Mouse (Mus musculus): Measurements from ENCODE around the gene Lta. TPM values are rescaled to one million over a fixed set of nuclear protein-coding genes. Genes with fewer than 3 reads are reported as not detected.

The Lta gene
- total and polyA plus RNA-seq, 3 experiments: 0.12 to 0.23 TPM; not detected in 1

- no peaks in the 10 kb centered on the region for H3K27me3 ChIP-seq (ENCODE audit: control insufficient read depth, insufficient read depth, low read length)
- TF ChIP-seq EP300 (IDR thresholded peaks at IDR 0.05; ENCODE audit: insufficient read depth, low read depth, low read length) (0 out of 2 replicates have a peak, but pooled peaks have one; percentile 9), POLR2A (IDR thresholded peaks at IDR 0.05; ENCODE audit: insufficient read depth, low read depth, low read length) (no peak)
- peaks cover 5% of the 10 kb centered on the region; the same call in 1 of the 2 replicates for H3K36me3 ChIP-seq (ENCODE audit: control insufficient read depth, insufficient read depth, low read length)
- 66% methylated on average over 15 of the region's 15 CpGs for WGBS
- no peak for DNase-seq
- H3K79me2 ChIP-seq (replicated peaks; ENCODE audit: control insufficient read depth, insufficient read depth, low read length): no peaks in the 10 kb centered on the region
- H3K4me3 ChIP-seq: no peak overlapping the region
- intact Hi-C loops (cut with DNase I): no loop called here
- H3K27ac ChIP-seq: no peak overlapping the region
- H3K9ac ChIP-seq (ENCODE audit: low read depth, low read length): no peak overlapping the region
- H3K4me1 ChIP-seq (ENCODE audit: control insufficient read depth, insufficient read depth, low read length): peaks cover 2% of the 10 kb centered on the region; the same call in 1 of the 2 replicates
These were observed 46.1 kb upstream of the Lta start for GRCm38 (mm10) chr17:35251162-35251719.

DNA sequence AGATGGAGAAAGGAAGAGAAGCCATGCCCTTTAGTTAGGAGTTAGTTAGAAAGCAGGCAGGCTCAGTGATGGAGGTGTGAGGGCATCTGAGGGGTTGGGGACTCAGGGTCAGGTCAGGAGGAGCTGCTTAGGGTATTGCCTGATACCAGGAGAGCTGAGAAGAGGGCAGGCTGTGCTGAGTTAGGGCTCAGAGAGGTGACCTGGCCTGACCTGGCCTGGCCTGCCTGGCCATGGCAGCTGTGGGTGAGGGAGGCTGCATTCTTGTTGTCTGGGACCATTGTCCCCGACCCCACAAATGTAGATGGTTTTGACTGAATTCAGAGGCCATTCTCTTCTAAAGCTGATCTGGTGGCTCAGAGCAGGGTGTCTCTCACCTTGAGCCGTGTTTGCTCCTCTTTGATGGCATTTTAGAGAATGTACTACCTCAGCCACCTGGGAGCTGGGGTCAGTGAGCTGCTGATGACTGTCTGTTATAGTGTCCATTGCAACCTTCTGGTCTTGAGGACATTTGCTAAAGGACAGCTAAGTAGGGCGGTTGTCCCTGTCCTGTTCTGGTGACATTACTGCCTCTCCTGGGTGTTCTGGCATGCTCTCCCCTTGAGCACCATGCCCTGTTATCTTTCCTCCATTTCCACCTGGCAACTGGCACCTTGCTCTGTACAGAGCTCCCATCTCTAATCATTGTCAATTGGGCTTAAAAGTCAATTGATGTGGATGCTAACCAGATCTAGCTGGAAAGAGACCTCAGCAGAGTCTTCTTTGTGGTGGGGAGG, 45.4 kb upstream of the Lta start:
- H3K9ac ChIP-seq (ENCODE audit: low read depth, low read length): no peak overlapping the region
- no peaks in the 10 kb centered on the region for H3K79me2 ChIP-seq (replicated peaks; ENCODE audit: control insufficient read depth, insufficient read depth, low read length)
- no peak overlapping the region for H3K4me3 ChIP-seq
- no peaks in the 10 kb centered on the region for H3K27me3 ChIP-seq (ENCODE audit: control insufficient read depth, insufficient read depth, low read length)
- no peak for DNase-seq
- peaks cover 6% of the 10 kb centered on the region; the same call in 1 of the 2 replicates for H3K36me3 ChIP-seq (ENCODE audit: control insufficient read depth, insufficient read depth, low read length)
- no peak overlapping the region for H3K27ac ChIP-seq
- H3K4me1 ChIP-seq (ENCODE audit: control insufficient read depth, insufficient read depth, low read length): peaks cover 5% of the 10 kb centered on the region; the same call in 1 of the 2 replicates
- intact Hi-C loops (cut with DNase I): no loop called here
- TF ChIP-seq POLR2A (IDR thresholded peaks at IDR 0.05; ENCODE audit: insufficient read depth, low read depth, low read length): no peak
- TF ChIP-seq CTCF (IDR thresholded peaks at IDR 0.05): no peak
- TF ChIP-seq EP300 (IDR thresholded peaks at IDR 0.05; ENCODE audit: insufficient read depth, low read depth, low read length): no peak
- WGBS: 91% methylated on average over 3 of the region's 3 CpGs

- WGBS: 81% methylated on average over 19 of the region's 19 CpGs
- intact Hi-C loops (cut with DNase I): loop anchor here (10.0 kb wide), 1 partner anchor 415 kb away; the partner anchor contains the start of genes Dxo and Stk19
- no peak overlapping the region for H3K4me3 ChIP-seq
- no peak for TF ChIP-seq EP300 (IDR thresholded peaks at IDR 0.05; ENCODE audit: insufficient read depth, low read depth, low read length)
- no peak for TF ChIP-seq POLR2A (IDR thresholded peaks at IDR 0.05; ENCODE audit: insufficient read depth, low read depth, low read length)
- no peak for TF ChIP-seq CTCF (IDR thresholded peaks at IDR 0.05)
- peaks cover 5% of the 10 kb centered on the region; the same call in 1 of the 2 replicates for H3K4me1 ChIP-seq (ENCODE audit: control insufficient read depth, insufficient read depth, low read length)
- peaks cover 13% of the 10 kb centered on the region for H3K36me3 ChIP-seq (ENCODE audit: control insufficient read depth, insufficient read depth, low read length)
- no peak overlapping the region for H3K9ac ChIP-seq (ENCODE audit: low read depth, low read length)
- no peak for DNase-seq
- H3K27ac ChIP-seq: no peak overlapping the region
- no peaks in the 10 kb centered on the region for H3K79me2 ChIP-seq (replicated peaks; ENCODE audit: control insufficient read depth, insufficient read depth, low read length)
- H3K27me3 ChIP-seq (ENCODE audit: control insufficient read depth, insufficient read depth, low read length): no peaks in the 10 kb centered on the region
These were observed 44.5 kb upstream of the Lta start for GRCm38 (mm10) chr17:35249451-35250197.

- peaks cover 4% of the 10 kb centered on the region for H3K79me2 ChIP-seq (replicated peaks; ENCODE audit: control insufficient read depth, insufficient read depth, low read length)
- intact Hi-C loops (cut with DNase I): loop anchor here (10.0 kb wide), 1 partner anchor 414 kb away; the partner anchor contains the start of genes Dxo and Stk19
- no peak for TF ChIP-seq CTCF (IDR thresholded peaks at IDR 0.05)
- no peak for TF ChIP-seq POLR2A (IDR thresholded peaks at IDR 0.05; ENCODE audit: insufficient read depth, low read depth, low read length)
- no peak for TF ChIP-seq EP300 (IDR thresholded peaks at IDR 0.05; ENCODE audit: insufficient read depth, low read depth, low read length)
- no peaks in the 10 kb centered on the region for H3K27me3 ChIP-seq (ENCODE audit: control insufficient read depth, insufficient read depth, low read length)
- DNase-seq: no peak
- H3K4me3 ChIP-seq: no peak overlapping the region
- H3K36me3 ChIP-seq (ENCODE audit: control insufficient read depth, insufficient read depth, low read length): peaks cover 19% of the 10 kb centered on the region
- H3K27ac ChIP-seq: no peak overlapping the region
- H3K9ac ChIP-seq (ENCODE audit: low read depth, low read length): no peak overlapping the region
- H3K4me1 ChIP-seq (ENCODE audit: control insufficient read depth, insufficient read depth, low read length): peaks cover 10% of the 10 kb centered on the region
- 86% methylated on average over 14 of the region's 14 CpGs for WGBS
These were observed 43.8 kb upstream of the Lta start for GRCm38 (mm10) chr17:35248986-35249385.

GRCm38 (mm10) chr17:35247144-35247543, 42.0 kb upstream of the Lta start:
- Histone ChIP-seq H3K4me3 (no peak overlapping the region), H3K27ac (no peak overlapping the region), H3K4me1 (ENCODE audit: control insufficient read depth, insufficient read depth, low read length) (peaks cover 14% of the 10 kb centered on the region), H3K36me3 (ENCODE audit: control insufficient read depth, insufficient read depth, low read length) (peaks cover 26% of the 10 kb centered on the region), H3K27me3 (ENCODE audit: control insufficient read depth, insufficient read depth, low read length) (no peaks in the 10 kb centered on the region), H3K79me2 (replicated peaks; ENCODE audit: control insufficient read depth, insufficient read depth, low read length) (peaks cover 4% of the 10 kb centered on the region), H3K9ac (ENCODE audit: low read depth, low read length) (no peak overlapping the region)
- no peak for TF ChIP-seq CTCF (IDR thresholded peaks at IDR 0.05)
- DNase-seq: no peak
- 62% methylated on average over 7 of the region's 7 CpGs for WGBS
- intact Hi-C loops (cut with DNase I): loop anchor here (10.0 kb wide), 1 partner anchor 412 kb away; the partner anchor contains the start of genes Dxo and Stk19

Measured in heart, adult 2 months (tissue).